ENCODE assay signal across 33 mouse cellular contexts in the genomic region with DNA sequence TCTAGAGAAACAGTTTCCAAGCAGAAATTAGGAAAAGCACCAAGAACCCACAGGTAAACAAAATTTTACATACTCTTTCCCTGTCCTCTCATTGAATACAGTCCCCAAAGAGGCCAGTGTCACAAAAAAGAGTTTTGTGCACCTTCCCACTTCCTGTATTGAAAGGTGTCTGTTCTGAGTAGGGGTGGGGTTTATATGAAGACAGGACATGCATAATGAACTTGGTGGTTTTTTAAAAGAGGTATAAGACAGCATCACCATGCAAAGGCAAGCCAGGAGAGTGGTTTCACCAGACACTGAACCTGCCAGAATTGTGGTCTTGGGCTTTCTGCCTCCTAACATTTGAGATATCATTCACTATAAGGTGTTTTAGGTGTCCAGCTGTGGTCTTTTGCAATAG. TPM values are rescaled to one million over a fixed set of nuclear protein-coding genes. Genes with fewer than 3 reads are reported as not detected.
DNase-seq lines count a peak whose midpoint lies in the region; TF ChIP-seq lines count a peak whose summit lies in the region.
"Had no signal": no experiment of that assay in that cellular context is flagged by ENCODE, and none has a peak within 500 bp of the region (broad histone marks: within the 10 kb centered on the region; RNA-seq: fewer than 3 reads in every experiment).

No protein-coding gene starts in this region.

- no peak for TF ChIP-seq POLR2A in spleen, adult 2 months (IDR thresholded peaks at IDR 0.05; ENCODE audit: low read depth, low read length)

- no peaks in the 10 kb centered on the region for H3K36me3 ChIP-seq in spleen, adult 2 months (ENCODE audit: control insufficient read depth, insufficient read depth, low read length)
- H3K36me3 ChIP-seq in splenic B cell, adult 2 months (ENCODE audit: control insufficient read depth, insufficient read depth, low read length, poor library complexity, severe bottlenecking) = no peaks in the 10 kb centered on the region
- H3K36me3 ChIP-seq: embryonic facial prominence, embryonic 13.5 days; hindbrain, embryonic 12.5 days; limb, embryonic 13.5 days; liver, embryonic 13.5 days had no signal

- H3K27ac ChIP-seq in spleen, adult 2 months (ENCODE audit: insufficient read depth, low read length) = peak overlapping the region; percentile 28; the same call in 1 of the 2 replicates
- H3K27ac ChIP-seq: embryonic facial prominence, embryonic 13.5 days; gastrocnemius, adult 2 months; hindbrain, embryonic 12.5 days; hindbrain, postnatal 0 days; left cerebral cortex, adult 2 months; limb, embryonic 13.5 days; liver, embryonic 13.5 days; stomach, postnatal 0 days had no signal

- DNase-seq in spleen, adult 2 months (ENCODE audit: low read depth in 1 of 2, low spot score in 2 of 2) = no peak
- DNase-seq in spleen, adult 18-20 months = no peak
- DNase-seq in CD4-positive, CD25-positive, alpha-beta regulatory T cell, adult 2 months (ENCODE audit: low read depth, low spot score) = peak; percentile 65
- DNase-seq in induced T-regulatory cell, adult 2 months (ENCODE audit: low read depth) = peak; percentile 61
- peak; percentile 44 for DNase-seq in splenic B cell, adult 2 months (ENCODE audit: low read depth, low spot score)
- no peak for DNase-seq in embryo, embryonic 10 days (ENCODE audit: low spot score)
- no peak for DNase-seq in cerebellum, adult 11-12 months
- DNase-seq: adrenal gland, postnatal 10 days; cerebellum, adult 11 months; cerebellum, adult 9-11 months; gastrocnemius, adult 2 months; gastrocnemius, postnatal 36 days; heart, adult 18-20 months; heart, postnatal 36 days; kidney, postnatal 14 days; liver, embryonic 13.5 days; lung, adult 18-20 months; midbrain, embryonic 14.5 days; right cerebral cortex, adult 18-20 months; right cerebral cortex, postnatal 4 days had no signal

- no peak overlapping the region for H3K4me3 ChIP-seq in spleen, adult 2 months (ENCODE audit: extremely low read depth, insufficient read depth, insufficient read length)
- H3K4me3 ChIP-seq: embryonic facial prominence, embryonic 13.5 days; gastrocnemius, adult 2 months; hindbrain, embryonic 12.5 days; left cerebral cortex, adult 2 months; limb, embryonic 13.5 days; liver, embryonic 13.5 days had no signal

- no peaks in the 10 kb centered on the region for H3K27me3 ChIP-seq in spleen, adult 2 months (ENCODE audit: control insufficient read depth, insufficient read depth, low read length)
- no peaks in the 10 kb centered on the region for H3K27me3 ChIP-seq in splenic B cell, adult 2 months (ENCODE audit: control insufficient read depth, insufficient read depth, low read length, poor library complexity, severe bottlenecking)
- H3K27me3 ChIP-seq: CH12.LX; embryonic facial prominence, embryonic 13.5 days; hindbrain, embryonic 12.5 days; limb, embryonic 13.5 days; liver, embryonic 13.5 days had no signal

- H3K4me1 ChIP-seq in spleen, adult 2 months (ENCODE audit: control insufficient read depth, insufficient read depth, insufficient read length) = peaks cover 7% of the 10 kb centered on the region; the same call in 1 of the 2 replicates
- H3K4me1 ChIP-seq: embryonic facial prominence, embryonic 13.5 days; hindbrain, embryonic 12.5 days; limb, embryonic 13.5 days; liver, embryonic 13.5 days had no signal

- TF ChIP-seq CTCF in spleen, adult 2 months (IDR thresholded peaks at IDR 0.05; ENCODE audit: extremely low read depth, insufficient read depth, insufficient read length, insufficient replicate concordance) = no peak

RNA-seq across cellular contexts. Expression of a gene that starts 40.5 kb away (rescaled TPM):
- polyA plus RNA-seq in spleen, adult 2 months (2012; rRNA removed) = not detected in 2 replicates
- polyA plus RNA-seq: embryonic facial prominence, embryonic 13.5 days; forebrain, embryonic 11.5 days; forebrain, embryonic 16.5 days; heart, embryonic 11.5 days; heart, embryonic 16.5 days; hindbrain, embryonic 12.5 days; hindbrain, postnatal 0 days; intestine, postnatal 0 days; liver, embryonic 13.5 days; midbrain, embryonic 14.5 days; neural tube, embryonic 11.5 days; stomach, postnatal 0 days had no signal

RNA-seq across cellular contexts. Expression of a gene that starts 57.5 kb away (rescaled TPM):
- 239 and 294 TPM in 2 replicates for polyA plus RNA-seq in spleen, adult 2 months (2012; rRNA removed)

Comparison
In these comparisons a context has a peak if more than half of its experiments do, and no peak if none do; other contexts are left out.
1. DNase-seq: peak in CD4-positive, CD25-positive, alpha-beta regulatory T cell, adult 2 months (single experiment), induced T-regulatory cell, adult 2 months (single experiment) and splenic B cell, adult 2 months (single experiment); none in spleen, adult 2 months (0 of 2), spleen, adult 18-20 months (0 of 2), embryo, embryonic 10 days (single experiment) and cerebellum, adult 11-12 months (single experiment).